Mouse (Mus musculus): ENCODE measurements at regions not wholly inside any gene's neighbourhood (a gene's known extent, or its start where the extent isn't known, plus 50 kb on each side); places are given as distances from the start of the nearest gene placed in this dataset.

DNA sequence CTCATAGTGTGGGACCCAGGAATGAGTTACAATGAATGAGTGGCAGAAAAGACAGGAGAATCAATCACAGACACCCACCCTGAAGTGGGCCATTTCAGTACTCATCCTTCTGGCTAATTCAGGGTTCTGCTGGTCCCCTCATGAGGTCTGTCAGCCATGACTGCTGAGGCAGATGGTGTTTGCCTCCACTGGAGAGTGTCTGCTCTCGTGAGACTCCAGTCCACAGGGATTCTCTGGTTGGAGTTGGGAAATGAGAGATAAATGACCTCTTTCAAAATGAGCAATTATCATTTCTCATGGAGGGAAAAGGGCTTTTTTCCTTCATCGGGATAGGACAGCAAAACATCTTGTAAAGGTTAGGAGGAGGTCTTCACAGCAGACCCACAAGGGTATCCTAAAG lies 69.9 kb downstream of the Sc5d start:
- Histone ChIP-seq H3K79me2 (ENCODE audit: control insufficient read depth, insufficient read depth, low read length, poor library complexity) (no peaks in the 10 kb centered on the region), H3K4me1 (ENCODE audit: control insufficient read depth in 1 of 2, insufficient read depth in 2 of 2, low read length in 2 of 2) (no peaks in the 10 kb centered on the region), H3K27ac (ENCODE audit: control insufficient read depth, low read depth, low read length) (no peak overlapping the region), H3K27me3 (ENCODE audit: control insufficient read depth in 1 of 2, insufficient read depth in 2 of 2, low read length in 2 of 2) (no peaks in the 10 kb centered on the region; a peak in 1 of 4 replicates), H3K4me3 (ENCODE audit: control insufficient read depth in 1 of 2, insufficient read depth in 1 of 2, low read depth in 2 of 2, low read length in 2 of 2) (no peak overlapping the region), H3K9ac (ENCODE audit: control insufficient read depth, low read depth, low read length, poor library complexity, severe bottlenecking) (no peak overlapping the region), H3K36me3 (ENCODE audit: control insufficient read depth in 1 of 2, insufficient read depth in 2 of 2, low read length in 2 of 2) (no peaks in the 10 kb centered on the region), H3K9me3 (replicated peaks; ENCODE audit: insufficient read depth, low read length) (no peaks in the 10 kb centered on the region)
- no peak for TF ChIP-seq GABPA (IDR thresholded peaks at IDR 0.05; ENCODE audit: low read depth, low read length)
- TF ChIP-seq ZNF384 (IDR thresholded peaks at IDR 0.05; ENCODE audit: low read depth, low read length): no peak
- no peak for TF ChIP-seq POLR2A (IDR thresholded peaks at IDR 0.05; ENCODE audit: control insufficient read depth in 1 of 2, insufficient read depth in 1 of 2, low read depth in 1 of 2, low read length in 2 of 2, poor library complexity in 1 of 2)
- no peak for TF ChIP-seq CTCF (IDR thresholded peaks at IDR 0.05 in 2 of 3, conservative IDR thresholded peaks at IDR 0.05 in 1 of 3; ENCODE audit: control insufficient read depth in 1 of 3, insufficient read depth in 1 of 3, low read depth in 2 of 3, low read length in 3 of 3, poor library complexity in 1 of 3, severe bottlenecking in 1 of 3)
- no peak for TF ChIP-seq E2F4 (IDR thresholded peaks at IDR 0.05; ENCODE audit: borderline replicate concordance, low read depth, low read length)
- no peak for TF ChIP-seq MEF2A (IDR thresholded peaks at IDR 0.05; ENCODE audit: extremely low read depth, insufficient replicate concordance, low read depth, low read length, poor library complexity, severe bottlenecking)
- TF ChIP-seq JUND (IDR thresholded peaks at IDR 0.05; ENCODE audit: low read depth, low read length): no peak
- no peak for TF ChIP-seq MAFK (IDR thresholded peaks at IDR 0.05; ENCODE audit: borderline replicate concordance, low read depth, low read length)
- TF ChIP-seq ZC3H11A (IDR thresholded peaks at IDR 0.05; ENCODE audit: low read depth, low read length): no peak
- no peak for TF ChIP-seq MYB (IDR thresholded peaks at IDR 0.05; ENCODE audit: low read depth, low read length)
- TF ChIP-seq SMC3 (IDR thresholded peaks at IDR 0.05; ENCODE audit: low read depth, low read length): no peak
- TF ChIP-seq TCF12 (IDR thresholded peaks at IDR 0.05; ENCODE audit: low read depth, low read length): no peak
- TF ChIP-seq TBP (IDR thresholded peaks at IDR 0.05; ENCODE audit: low read depth, low read length): no peak
- TF ChIP-seq USF1 (IDR thresholded peaks at IDR 0.05; ENCODE audit: low read depth, low read length): no peak
- no peak for TF ChIP-seq SIN3A (IDR thresholded peaks at IDR 0.05; ENCODE audit: low read length)
- DNase-seq (ENCODE audit: low read depth, low spot score): no peak

DNA sequence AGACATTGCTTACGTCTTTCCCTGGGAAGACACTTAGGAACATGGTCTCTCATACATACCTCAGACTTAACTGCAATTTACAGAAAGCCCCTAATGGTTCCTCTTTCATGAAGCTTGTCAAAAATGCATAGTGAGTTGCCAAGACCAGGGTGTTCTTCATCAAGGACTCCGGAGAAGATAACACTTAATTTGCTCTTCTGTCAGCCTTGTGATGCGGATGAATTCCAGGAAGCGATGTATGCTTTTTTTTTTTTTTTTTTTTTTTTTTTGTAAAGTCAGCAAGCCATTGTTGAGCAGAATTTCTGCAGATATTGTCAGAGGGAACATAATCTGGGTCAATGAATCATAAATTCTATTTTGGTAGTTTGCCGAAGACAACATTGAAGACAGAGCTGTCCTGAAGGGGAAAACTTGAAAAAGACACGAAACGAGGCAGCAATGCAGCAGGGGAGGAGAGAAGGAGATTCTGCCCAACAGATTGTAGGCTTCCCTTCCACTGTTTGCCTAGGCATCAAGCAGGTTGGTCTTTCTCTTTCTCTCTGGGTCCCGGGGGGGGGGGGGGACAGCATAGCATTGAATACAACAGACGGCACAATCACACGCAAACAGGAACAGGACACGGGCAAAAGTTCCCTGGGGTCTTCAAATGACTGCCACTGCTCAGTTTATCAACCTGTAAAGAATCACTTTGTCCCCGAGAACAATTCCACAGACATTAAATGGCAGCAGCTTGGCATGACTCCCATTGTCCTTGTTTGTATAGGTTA lies 69.1 kb upstream of the Sorl1 start:
- DNase-seq (ENCODE audit: low read depth, low spot score): no peak
- no peak for TF ChIP-seq JUND (IDR thresholded peaks at IDR 0.05; ENCODE audit: low read depth, low read length)
- TF ChIP-seq KAT2A (conservative IDR thresholded peaks at IDR 0.05; ENCODE audit: low read depth, low read length): no peak
- TF ChIP-seq E2F4 (IDR thresholded peaks at IDR 0.05; ENCODE audit: borderline replicate concordance, low read depth, low read length): no peak
- no peak for TF ChIP-seq SIN3A (IDR thresholded peaks at IDR 0.05; ENCODE audit: low read length)
- TF ChIP-seq RCOR1 (IDR thresholded peaks at IDR 0.05; ENCODE audit: low read depth, low read length): no peak
- TF ChIP-seq MAZ (IDR thresholded peaks at IDR 0.05; ENCODE audit: low read depth, low read length): no peak
- TF ChIP-seq TBP (IDR thresholded peaks at IDR 0.05; ENCODE audit: low read depth, low read length): no peak
- no peak for TF ChIP-seq POLR2AphosphoS2 (IDR thresholded peaks at IDR 0.05; ENCODE audit: low read length)
- TF ChIP-seq ZMIZ1 (IDR thresholded peaks at IDR 0.05; ENCODE audit: low read depth, low read length): no peak
- no peak for TF ChIP-seq GABPA (IDR thresholded peaks at IDR 0.05; ENCODE audit: low read depth, low read length)
- TF ChIP-seq CHD1 (IDR thresholded peaks at IDR 0.05; ENCODE audit: low read depth, low read length): no peak
- no peak for TF ChIP-seq MAFK (IDR thresholded peaks at IDR 0.05; ENCODE audit: borderline replicate concordance, low read depth, low read length)
- TF ChIP-seq TAL1 (IDR thresholded peaks at IDR 0.05; ENCODE audit: low read length): no peak
- no peak for TF ChIP-seq RAD21 (IDR thresholded peaks at IDR 0.05; ENCODE audit: low read depth, low read length)
- no peak for TF ChIP-seq MYC (IDR thresholded peaks at IDR 0.05; ENCODE audit: low read depth, low read length)
- no peak for TF ChIP-seq MEF2A (IDR thresholded peaks at IDR 0.05; ENCODE audit: extremely low read depth, insufficient replicate concordance, low read depth, low read length, poor library complexity, severe bottlenecking)
- TF ChIP-seq ELF1 (IDR thresholded peaks at IDR 0.05; ENCODE audit: low read depth, low read length): no peak
- TF ChIP-seq MXI1 (IDR thresholded peaks at IDR 0.05; ENCODE audit: low read depth, low read length): no peak
- no peak for TF ChIP-seq UBTF (IDR thresholded peaks at IDR 0.05; ENCODE audit: borderline replicate concordance, insufficient read depth, low read depth, low read length)
- no peak for TF ChIP-seq ZNF384 (IDR thresholded peaks at IDR 0.05; ENCODE audit: low read depth, low read length)
- Histone ChIP-seq H3K4me1 (ENCODE audit: control insufficient read depth in 1 of 2, insufficient read depth in 2 of 2, low read length in 2 of 2) (no peaks in the 10 kb centered on the region), H3K79me2 (ENCODE audit: control insufficient read depth, insufficient read depth, low read length, poor library complexity) (no peaks in the 10 kb centered on the region), H3K36me3 (ENCODE audit: control insufficient read depth in 1 of 2, insufficient read depth in 2 of 2, low read length in 2 of 2) (no peaks in the 10 kb centered on the region), H3K27me3 (ENCODE audit: control insufficient read depth in 1 of 2, insufficient read depth in 2 of 2, low read length in 2 of 2) (no peaks in the 10 kb centered on the region; a peak in 1 of 4 replicates), H3K9me3 (replicated peaks; ENCODE audit: insufficient read depth, low read length) (no peaks in the 10 kb centered on the region), H3K27ac (ENCODE audit: control insufficient read depth, low read depth, low read length) (no peak overlapping the region), H3K9ac (ENCODE audit: control insufficient read depth, low read depth, low read length, poor library complexity, severe bottlenecking) (no peak overlapping the region), H3K4me3 (ENCODE audit: control insufficient read depth in 1 of 2, insufficient read depth in 1 of 2, low read depth in 2 of 2, low read length in 2 of 2) (no peak overlapping the region)

Measured in MEL (cell line).